ENCODE assay signal across 10 mouse cellular contexts in the genomic region with DNA sequence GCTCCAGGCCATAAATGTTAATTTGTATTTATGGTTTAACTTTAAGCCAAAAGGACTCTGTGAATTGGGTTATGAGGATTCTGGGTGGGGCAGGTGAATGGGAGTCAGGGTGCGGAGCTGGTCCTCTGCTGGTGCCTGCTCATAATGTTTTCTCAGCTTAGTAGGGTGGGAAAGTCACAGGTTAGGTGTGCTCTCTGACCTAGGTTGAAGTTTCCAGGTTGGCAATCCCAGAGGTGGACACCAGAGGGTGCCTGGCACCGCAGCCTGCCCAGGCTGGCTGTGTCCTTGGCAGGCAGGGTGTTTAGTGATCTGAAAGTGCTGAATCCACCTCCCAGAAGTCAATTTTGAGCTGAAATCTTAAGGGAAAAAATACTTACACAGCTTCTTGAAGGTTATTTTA.
A peak's percentile ranks its signal among the peaks of the same experiment; 100 is the strongest.
DNase-seq lines count a peak whose midpoint lies in the region; ATAC-seq and TF ChIP-seq lines count a peak whose summit lies in the region.
"Had no signal": no experiment of that assay in that cellular context is flagged by ENCODE, and none has a peak within 500 bp of the region (broad histone marks: within the 10 kb centered on the region; RNA-seq: fewer than 3 reads in every experiment).

No protein-coding gene starts in this region.

- no peak overlapping the region for H3K27ac ChIP-seq in kidney, postnatal 0 days
- H3K27ac ChIP-seq in kidney, embryonic 15.5 days: no peak overlapping the region
- H3K27ac ChIP-seq in cortical plate, adult 2 months (ENCODE audit: insufficient read depth, low read length): no peak overlapping the region
- H3K27ac ChIP-seq: neural tube, embryonic 12.5 days had no signal

- H3K4me1 ChIP-seq in kidney, postnatal 0 days (replicated peaks; ENCODE audit: insufficient read depth, low read length): no peaks in the 10 kb centered on the region
- H3K4me1 ChIP-seq in kidney, embryonic 15.5 days: peaks cover 7% of the 10 kb centered on the region
- H3K4me1 ChIP-seq in cortical plate, adult 2 months (ENCODE audit: control insufficient read depth, insufficient read depth, low read length): no peaks in the 10 kb centered on the region
- H3K4me1 ChIP-seq: neural tube, embryonic 12.5 days had no signal

- no peaks in the 10 kb centered on the region for H3K27me3 ChIP-seq in kidney, postnatal 0 days (ENCODE audit: insufficient read depth, low read length)
- H3K27me3 ChIP-seq in kidney, embryonic 15.5 days: no peaks in the 10 kb centered on the region
- H3K27me3 ChIP-seq: neural tube, embryonic 12.5 days had no signal

- peak; percentile 58 for TF ChIP-seq CTCF in kidney, postnatal 0 days (IDR thresholded peaks at IDR 0.05; ENCODE audit: low read depth)
- peak; percentile 52 for TF ChIP-seq CTCF in cortical plate, adult 2 months (IDR thresholded peaks at IDR 0.05; ENCODE audit: extremely low read depth, insufficient read depth, low read length)

- no peak for ATAC-seq in kidney, postnatal 0 days (replicated peaks; ENCODE audit: low FRiP score, low read depth)
- ATAC-seq in kidney, embryonic 15.5 days (replicated peaks; ENCODE audit: low FRiP score): no peak
- ATAC-seq in granulocyte monocyte progenitor cell, adult 5-6 weeks (replicated peaks; ENCODE audit: poor library complexity, severe bottlenecking): no peak

- H3K9me3 ChIP-seq in kidney, postnatal 0 days (replicated peaks; ENCODE audit: low read length): no peaks in the 10 kb centered on the region
- H3K9me3 ChIP-seq in kidney, embryonic 15.5 days (replicated peaks): no peaks in the 10 kb centered on the region
- H3K9me3 ChIP-seq: neural tube, embryonic 12.5 days had no signal

- no peak overlapping the region for H3K4me2 ChIP-seq in kidney, postnatal 0 days (ENCODE audit: low read length)
- H3K4me2 ChIP-seq in kidney, embryonic 15.5 days: no peak overlapping the region
- H3K4me2 ChIP-seq: neural tube, embryonic 12.5 days had no signal

- no peak for TF ChIP-seq POLR2A in cortical plate, adult 2 months (IDR thresholded peaks at IDR 0.05; ENCODE audit: extremely low read depth, insufficient read depth, low read length)

- H3K36me3 ChIP-seq in kidney, postnatal 0 days (ENCODE audit: insufficient read depth, low read length): no peaks in the 10 kb centered on the region
- H3K36me3 ChIP-seq in kidney, embryonic 15.5 days: no peaks in the 10 kb centered on the region
- H3K36me3 ChIP-seq: neural tube, embryonic 12.5 days had no signal

- WGBS in kidney, postnatal 0 days: 63% methylated on average over 2 of the region's 2 CpGs
- WGBS in kidney, embryonic 15.5 days: 64% methylated on average over 2 of the region's 2 CpGs

- peak; percentile 23 to 70 for DNase-seq in adrenal gland, adult (ENCODE audit: inconsistent age in 2 of 2, low spot score in 1 of 2)
- DNase-seq in adrenal gland, adult 8-10 months: no peak
- DNase-seq in kidney, postnatal 0 days (ENCODE audit: low spot score): peak; percentile 12
- DNase-seq in ES-CJ7 (ENCODE audit: low read depth, low spot score): peak; percentile 6
- no peak for DNase-seq in left cerebral cortex, adult 9 months (ENCODE audit: low spot score in 2 of 2)
- DNase-seq: lung, postnatal 14 days had no signal

- H3K4me3 ChIP-seq in kidney, postnatal 0 days (replicated peaks; ENCODE audit: low read depth, low read length): no peak overlapping the region
- no peak overlapping the region for H3K4me3 ChIP-seq in kidney, embryonic 15.5 days (replicated peaks)
- no peak overlapping the region for H3K4me3 ChIP-seq in cortical plate, adult 2 months (ENCODE audit: insufficient read depth, low read length)
- H3K4me3 ChIP-seq: neural tube, embryonic 12.5 days had no signal

- H3K9ac ChIP-seq in kidney, postnatal 0 days (ENCODE audit: low read depth, low read length): no peak overlapping the region
- no peak overlapping the region for H3K9ac ChIP-seq in kidney, embryonic 15.5 days
- H3K9ac ChIP-seq: neural tube, embryonic 12.5 days had no signal

Comparison
In these comparisons a context has a peak if more than half of its experiments do, and no peak if none do; other contexts are left out.
1. DNase-seq: peak in adrenal gland, adult (2 of 2), kidney, postnatal 0 days (single experiment) and ES-CJ7 (single experiment); none in adrenal gland, adult 8-10 months (single experiment) and left cerebral cortex, adult 9 months (0 of 2).